Mouse (Mus musculus): ENCODE measurements around the gene Olfr1290. TPM values are rescaled to one million over a fixed set of nuclear protein-coding genes. Genes with fewer than 3 reads are reported as not detected.

Gene Olfr1290
- polyA plus RNA-seq (2012; rRNA removed) = not detected in 2 replicates

- H3K4me3 ChIP-seq (ENCODE audit: extremely low read depth, insufficient read depth, insufficient read length) = no peak within 1 kb of the TSS
- DNase-seq (ENCODE audit: low read depth in 1 of 2, low spot score in 2 of 2) = no peak
- WGBS = 73% methylated on average over 5 of the region's 5 CpGs
- no peak for TF ChIP-seq CTCF (IDR thresholded peaks at IDR 0.05; ENCODE audit: extremely low read depth, insufficient read depth, insufficient read length, insufficient replicate concordance)
- TF ChIP-seq POLR2A (IDR thresholded peaks at IDR 0.05; ENCODE audit: low read depth, low read length) = no peak
- no peak within 1 kb of the TSS for H3K27ac ChIP-seq (ENCODE audit: insufficient read depth, low read length)
- H3K36me3 ChIP-seq (ENCODE audit: control insufficient read depth, insufficient read depth, low read length) = no peaks in the 10 kb centered on the region
- H3K4me1 ChIP-seq (ENCODE audit: control insufficient read depth, insufficient read depth, insufficient read length) = no peaks in the 10 kb centered on the region
- no peaks in the 10 kb centered on the region for H3K27me3 ChIP-seq (ENCODE audit: control insufficient read depth, insufficient read depth, low read length)
Measured at GRCm38 (mm10) chr2:111493729-111494128, at the start of gene Olfr1290. Gene Olfr1290, minus strand, starts transcription at chr2:111493829.

- Histone ChIP-seq H3K4me1 (ENCODE audit: control insufficient read depth, insufficient read depth, insufficient read length) (no peaks in the 10 kb centered on the region), H3K27me3 (ENCODE audit: control insufficient read depth, insufficient read depth, low read length) (no peaks in the 10 kb centered on the region), H3K36me3 (ENCODE audit: control insufficient read depth, insufficient read depth, low read length) (no peaks in the 10 kb centered on the region), H3K4me3 (ENCODE audit: extremely low read depth, insufficient read depth, insufficient read length) (no peak within 1 kb of the TSS), H3K27ac (ENCODE audit: insufficient read depth, low read length) (no peak within 1 kb of the TSS)
- 39% methylated on average over 1 of the region's 1 CpGs for WGBS
- TF ChIP-seq POLR2A (IDR thresholded peaks at IDR 0.05; ENCODE audit: low read depth, low read length) (no peak), CTCF (IDR thresholded peaks at IDR 0.05; ENCODE audit: extremely low read depth, insufficient read depth, insufficient read length, insufficient replicate concordance) (no peak)
- DNase-seq (ENCODE audit: low read depth in 1 of 2, low spot score in 2 of 2) = no peak
Measured at GRCm38 (mm10) chr2:111540191-111540590, 46.6 kb upstream of the Olfr1290 start, which contains the start of gene Olfr1294. Gene Olfr1294, minus strand, starts transcription at chr2:111540291.

- TF ChIP-seq CTCF (IDR thresholded peaks at IDR 0.05; ENCODE audit: extremely low read depth, insufficient read depth, insufficient read length, insufficient replicate concordance) = no peak
- no peak for TF ChIP-seq POLR2A (IDR thresholded peaks at IDR 0.05; ENCODE audit: low read depth, low read length)
- H3K27ac ChIP-seq (ENCODE audit: insufficient read depth, low read length) = no peak within 1 kb of the TSS
- 90% methylated on average over 1 of the region's 1 CpGs for WGBS
- no peaks in the 10 kb centered on the region for H3K27me3 ChIP-seq (ENCODE audit: control insufficient read depth, insufficient read depth, low read length)
- H3K4me3 ChIP-seq (ENCODE audit: extremely low read depth, insufficient read depth, insufficient read length) = no peak within 1 kb of the TSS
- no peaks in the 10 kb centered on the region for H3K36me3 ChIP-seq (ENCODE audit: control insufficient read depth, insufficient read depth, low read length)
- no peak for DNase-seq (ENCODE audit: low read depth in 1 of 2, low spot score in 2 of 2)
- H3K4me1 ChIP-seq (ENCODE audit: control insufficient read depth, insufficient read depth, insufficient read length) = no peaks in the 10 kb centered on the region
Measured at GRCm38 (mm10) chr2:111524903-111525302, 31.3 kb upstream of the Olfr1290 start, which contains the start of gene Olfr1293-ps. Gene Olfr1293-ps, plus strand, starts transcription at chr2:111525203.

- H3K36me3 ChIP-seq (ENCODE audit: control insufficient read depth, insufficient read depth, low read length) = no peaks in the 10 kb centered on the region
- TF ChIP-seq POLR2A (IDR thresholded peaks at IDR 0.05; ENCODE audit: low read depth, low read length) (no peak), CTCF (IDR thresholded peaks at IDR 0.05; ENCODE audit: extremely low read depth, insufficient read depth, insufficient read length, insufficient replicate concordance) (no peak)
- no peaks in the 10 kb centered on the region for H3K27me3 ChIP-seq (ENCODE audit: control insufficient read depth, insufficient read depth, low read length)
- no peak for DNase-seq (ENCODE audit: low read depth in 1 of 2, low spot score in 2 of 2)
- H3K4me3 ChIP-seq (ENCODE audit: extremely low read depth, insufficient read depth, insufficient read length) = no peak overlapping the region
- 90% methylated on average over 10 of the region's 10 CpGs for WGBS
- H3K4me1 ChIP-seq (ENCODE audit: control insufficient read depth, insufficient read depth, insufficient read length) = no peaks in the 10 kb centered on the region
- H3K27ac ChIP-seq (ENCODE audit: insufficient read depth, low read length) = no peak overlapping the region
Measured at GRCm38 (mm10) chr2:111517451-111517850, 23.8 kb upstream of the Olfr1290 start.

DNA sequence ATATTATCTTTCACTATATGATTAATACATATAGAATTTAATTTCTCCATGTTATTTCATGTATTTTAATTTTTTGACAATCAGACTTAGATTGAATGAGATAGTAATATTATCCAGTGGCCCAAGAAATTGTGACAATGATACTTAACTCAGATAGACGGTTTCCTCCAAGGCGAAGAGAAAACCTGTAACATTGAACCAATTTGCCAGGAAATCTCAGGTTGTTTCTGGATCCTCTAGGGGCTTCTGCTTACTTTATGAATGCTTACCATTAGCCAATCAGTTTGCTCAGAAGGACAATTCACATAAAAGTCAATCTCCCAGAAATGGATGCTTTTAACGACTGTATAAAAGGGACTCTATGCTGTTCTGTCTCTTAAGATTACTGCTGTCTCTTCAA lies 3.3 kb upstream of the Olfr1290 start, which contains the start of gene Olfr1291-ps1:
Olfr1291-ps1 (plus strand) TSS at position 301 of the 400 bp plus-strand sequence.
- 91% methylated on average over 3 of the region's 3 CpGs for WGBS
- H3K4me1 ChIP-seq (ENCODE audit: control insufficient read depth, insufficient read depth, insufficient read length) = no peaks in the 10 kb centered on the region
- H3K4me3 ChIP-seq (ENCODE audit: extremely low read depth, insufficient read depth, insufficient read length) = no peak within 1 kb of the TSS
- no peaks in the 10 kb centered on the region for H3K36me3 ChIP-seq (ENCODE audit: control insufficient read depth, insufficient read depth, low read length)
- DNase-seq (ENCODE audit: low read depth in 1 of 2, low spot score in 2 of 2) = no peak
- TF ChIP-seq CTCF (IDR thresholded peaks at IDR 0.05; ENCODE audit: extremely low read depth, insufficient read depth, insufficient read length, insufficient replicate concordance) = no peak
- TF ChIP-seq POLR2A (IDR thresholded peaks at IDR 0.05; ENCODE audit: low read depth, low read length) = no peak
- H3K27ac ChIP-seq (ENCODE audit: insufficient read depth, low read length) = no peak within 1 kb of the TSS
- no peaks in the 10 kb centered on the region for H3K27me3 ChIP-seq (ENCODE audit: control insufficient read depth, insufficient read depth, low read length)

DNA sequence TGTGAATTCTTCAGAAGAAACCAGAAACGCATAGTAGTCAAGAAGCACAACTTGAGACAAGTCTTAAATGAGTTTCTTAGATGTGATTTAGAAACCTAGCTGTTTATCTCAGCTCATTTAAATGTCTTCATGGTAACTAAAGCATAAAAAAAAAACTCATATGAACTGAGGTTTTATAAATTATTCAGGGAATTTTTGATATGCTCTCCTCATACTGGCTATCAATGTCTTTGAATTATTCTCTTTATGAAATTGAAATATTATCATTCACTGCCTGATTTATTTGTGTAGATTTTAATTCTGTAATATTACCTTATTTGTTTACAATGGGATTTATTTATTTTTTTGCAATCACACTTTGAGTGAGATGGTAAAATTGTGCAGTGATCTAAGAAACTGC lies 13.1 kb downstream of the Olfr1290 start, which contains the start of gene Olfr1289:
Olfr1289 (plus strand) TSS at position 301 of the 400 bp plus-strand sequence.
- TF ChIP-seq CTCF (IDR thresholded peaks at IDR 0.05; ENCODE audit: extremely low read depth, insufficient read depth, insufficient read length, insufficient replicate concordance) = no peak
- TF ChIP-seq POLR2A (IDR thresholded peaks at IDR 0.05; ENCODE audit: low read depth, low read length) = no peak
- H3K4me3 ChIP-seq (ENCODE audit: extremely low read depth, insufficient read depth, insufficient read length) = no peak within 1 kb of the TSS
- DNase-seq (ENCODE audit: low read depth in 1 of 2, low spot score in 2 of 2) = no peak
- H3K36me3 ChIP-seq (ENCODE audit: control insufficient read depth, insufficient read depth, low read length) = no peaks in the 10 kb centered on the region
- H3K27ac ChIP-seq (ENCODE audit: insufficient read depth, low read length) = no peak within 1 kb of the TSS
- H3K4me1 ChIP-seq (ENCODE audit: control insufficient read depth, insufficient read depth, insufficient read length) = no peaks in the 10 kb centered on the region
- no peaks in the 10 kb centered on the region for H3K27me3 ChIP-seq (ENCODE audit: control insufficient read depth, insufficient read depth, low read length)
- 80% methylated on average over 1 of the region's 1 CpGs for WGBS

DNA sequence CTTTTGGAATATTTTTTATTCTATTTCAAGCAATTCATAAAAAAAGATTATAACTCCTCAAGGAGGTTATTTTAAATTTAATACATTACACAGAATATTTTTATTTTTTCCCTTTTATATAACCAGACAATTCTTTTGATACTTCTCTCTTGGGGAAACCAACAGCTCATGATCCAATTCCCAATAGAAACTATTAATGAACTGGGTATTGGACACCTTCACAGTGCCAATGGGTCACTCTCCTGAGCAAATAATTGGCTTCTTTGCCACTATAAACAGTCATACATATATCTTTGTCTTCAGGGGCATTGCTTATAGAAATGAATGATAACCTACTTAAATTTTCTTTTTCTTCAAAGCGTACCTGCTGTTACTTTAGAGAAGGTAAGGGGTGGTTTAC lies 19.8 kb downstream of the Olfr1290 start, which contains the start of gene Olfr1288:
Olfr1288 (plus strand) TSS at position 301 of the 400 bp plus-strand sequence.
- Histone ChIP-seq H3K27ac (ENCODE audit: insufficient read depth, low read length) (no peak within 1 kb of the TSS), H3K27me3 (ENCODE audit: control insufficient read depth, insufficient read depth, low read length) (no peaks in the 10 kb centered on the region), H3K4me3 (ENCODE audit: extremely low read depth, insufficient read depth, insufficient read length) (no peak within 1 kb of the TSS; the same call in 1 of the 2 replicates), H3K4me1 (ENCODE audit: control insufficient read depth, insufficient read depth, insufficient read length) (no peaks in the 10 kb centered on the region), H3K36me3 (ENCODE audit: control insufficient read depth, insufficient read depth, low read length) (no peaks in the 10 kb centered on the region)
- WGBS = 85% methylated on average over 1 of the region's 1 CpGs
- no peak for DNase-seq (ENCODE audit: low read depth in 1 of 2, low spot score in 2 of 2)
- TF ChIP-seq POLR2A (IDR thresholded peaks at IDR 0.05; ENCODE audit: low read depth, low read length) = no peak
- no peak for TF ChIP-seq CTCF (IDR thresholded peaks at IDR 0.05; ENCODE audit: extremely low read depth, insufficient read depth, insufficient read length, insufficient replicate concordance)
